Mouse (Mus musculus) forebrain, embryonic 10.5 days (tissue): ENCODE measurements around the gene Mrtfb. TPM values are rescaled to one million over a fixed set of nuclear protein-coding genes. Genes with fewer than 3 reads are reported as not detected.

Source experiments
- DNase-seq: peaks from one replicate; pipeline ENCODE4 v3.0.0-alpha.2; 2017; ENCODE audit warnings: low spot score; ENCODE audit errors: extremely low spot score
- H3K27ac ChIP-seq: fragments of 300-500 bp; sonication (generic); 2 replicates; pipeline ENCODE4 v1.5.1; 2016; ENCODE audit warnings: mild to moderate bottlenecking
- H3K27me3 ChIP-seq: fragments of 300-500 bp; sonication (generic); 2 replicates; pipeline ENCODE4 v1.6.1; 2016; ENCODE audit warnings: mild to moderate bottlenecking; ENCODE audit not compliant: poor library complexity, severe bottlenecking
- H3K36me3 ChIP-seq: fragments of 300-500 bp; sonication (generic); replicated peaks from 2 replicates; pipeline ENCODE4 v1.6.1; 2016; ENCODE audit warnings: mild to moderate bottlenecking, moderate library complexity
- H3K4me1 ChIP-seq: fragments of 300-500 bp; sonication (generic); 2 replicates; pipeline ENCODE4 v1.6.1; 2016
- H3K4me3 ChIP-seq: fragments of 300-500 bp; sonication (generic); 2 replicates; pipeline ENCODE4 v1.5.1; 2016; ENCODE audit warnings: mild to moderate bottlenecking, moderate library complexity
- H3K9me3 ChIP-seq: fragments of 300-500 bp; sonication (generic); 2 replicates; pipeline ENCODE4 v1.6.1; 2016; ENCODE audit warnings: mild to moderate bottlenecking, moderate library complexity
- WGBS: fragments of 180-500 bp; shearing (Covaris S2); methylation state at CpG from one replicate; pipeline ENCODE4 v1.1.7; 2016; 5-methylcytosine and 5-hydroxymethylcytosine counted together
- polyA plus RNA-seq: library from polyadenylated mRNA; unstranded; fragments of >200 nt; fragmentation: Nextera tagmentation; extraction: Ambion mirVana; gene quantifications from 2 replicates; pipeline ENCODE4 v1.2.1, GENCODE M21; 2016

The Mrtfb gene
- polyA plus RNA-seq, result 17.9 and 19.1 TPM in 2 replicates

DNA sequence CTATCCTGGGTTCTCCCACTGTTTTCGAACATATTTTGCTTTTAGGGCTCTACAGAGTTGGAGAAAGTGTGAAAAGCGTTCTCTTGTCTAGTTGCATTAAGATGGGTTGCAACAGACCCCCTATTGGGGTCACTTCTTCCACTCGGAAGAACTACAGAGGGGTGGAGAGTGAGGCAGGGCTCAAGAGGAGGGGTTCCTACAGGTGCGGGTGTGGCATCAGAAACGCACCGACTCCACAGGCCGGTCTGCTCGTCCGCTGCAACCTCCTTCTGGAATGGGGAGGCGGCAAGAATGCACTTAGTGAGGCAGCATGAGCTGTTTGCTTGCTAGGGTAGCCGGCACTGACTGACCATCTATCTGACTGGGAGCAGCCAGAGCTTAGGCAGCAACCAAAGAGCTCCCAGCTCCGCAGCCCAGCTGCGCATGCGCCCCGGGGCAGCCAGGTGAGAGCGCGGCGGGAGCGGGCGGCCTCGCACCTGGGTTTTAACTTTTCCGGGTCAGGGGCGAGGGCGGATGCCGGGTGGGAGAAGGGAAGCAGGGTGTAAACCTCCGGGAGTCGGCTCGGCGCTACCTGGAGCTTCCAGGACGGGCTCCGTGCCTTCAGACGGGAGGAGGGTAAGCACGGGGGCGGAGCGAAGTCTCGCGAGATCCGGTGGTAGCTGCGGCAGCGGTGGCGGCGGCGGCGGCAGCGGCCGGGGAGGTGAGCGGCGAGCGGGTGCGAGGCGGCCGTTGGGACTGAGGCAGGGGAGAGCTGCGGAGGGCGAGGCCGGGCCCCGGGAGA, at the start of gene Mrtfb:
TSS of gene Mrtfb (plus strand) at position 627 of the 781 bp plus-strand sequence.
- Histone ChIP-seq H3K36me3 (no peaks in the 10 kb centered on the region), H3K9me3 (no peaks in the 10 kb centered on the region), H3K4me3 (peak within 1 kb of the TSS; percentile 93), H3K27ac (peak within 1 kb of the TSS; percentile 98), H3K4me1 (peaks cover 21% of the 10 kb centered on the region), H3K27me3 (no peaks in the 10 kb centered on the region)
- DNase-seq, result peak; percentile 89
- WGBS, result 1% methylated on average over 43 of the region's 56 CpGs

DNA sequence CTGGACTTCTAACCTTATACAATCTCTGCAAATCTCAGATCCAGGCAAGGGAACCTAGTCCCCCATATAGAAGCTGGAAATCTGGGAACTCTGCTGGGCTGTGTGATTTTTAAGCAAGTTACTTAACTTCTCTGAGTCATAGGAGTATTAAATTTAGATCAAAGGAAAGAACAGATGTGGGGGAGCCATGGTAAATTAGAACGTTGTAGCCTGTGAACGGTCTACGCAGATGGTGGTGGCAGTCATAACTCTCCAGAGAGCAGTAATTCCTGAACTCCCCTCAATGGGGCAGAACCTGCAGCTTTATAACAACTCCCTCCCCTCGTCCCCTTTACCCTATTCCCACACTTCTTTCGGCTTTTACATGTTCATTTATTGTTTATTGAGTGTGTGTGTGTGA, 48.6 kb upstream of the Mrtfb start:
- Histone ChIP-seq H3K27ac (no peak overlapping the region), H3K36me3 (no peaks in the 10 kb centered on the region), H3K4me3 (no peak overlapping the region), H3K27me3 (no peaks in the 10 kb centered on the region), H3K9me3 (no peaks in the 10 kb centered on the region), H3K4me1 (peaks cover 15% of the 10 kb centered on the region)
- DNase-seq, result no peak
- WGBS, result 62% methylated on average over 5 of the region's 5 CpGs

DNA sequence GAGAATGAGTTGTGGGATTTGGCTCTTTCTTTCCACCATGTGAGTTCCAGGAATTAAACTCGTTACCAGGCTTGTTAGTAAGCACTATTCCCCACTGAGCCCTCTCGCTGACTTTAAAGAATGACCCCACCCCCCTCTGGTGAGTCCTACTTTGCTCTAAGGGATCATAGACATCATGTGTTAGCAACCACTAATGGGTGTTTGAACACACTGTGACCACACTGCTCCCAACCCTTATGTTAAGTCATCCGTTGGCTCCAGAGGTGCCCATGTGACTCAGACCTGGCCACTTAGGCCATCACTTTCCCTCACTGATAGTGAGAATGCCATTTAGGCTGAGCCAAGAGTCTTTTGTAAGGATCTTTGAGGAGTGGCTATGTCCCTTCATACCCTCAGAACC, 48.2 kb upstream of the Mrtfb start:
- no peaks in the 10 kb centered on the region for H3K9me3 ChIP-seq
- no peaks in the 10 kb centered on the region for H3K36me3 ChIP-seq
- no peak overlapping the region for H3K27ac ChIP-seq
- no peak overlapping the region for H3K4me3 ChIP-seq
- no peak for DNase-seq
- 20% methylated on average over 3 of the region's 3 CpGs for WGBS
- peaks cover 15% of the 10 kb centered on the region for H3K4me1 ChIP-seq
- H3K27me3 ChIP-seq, result no peaks in the 10 kb centered on the region

DNA sequence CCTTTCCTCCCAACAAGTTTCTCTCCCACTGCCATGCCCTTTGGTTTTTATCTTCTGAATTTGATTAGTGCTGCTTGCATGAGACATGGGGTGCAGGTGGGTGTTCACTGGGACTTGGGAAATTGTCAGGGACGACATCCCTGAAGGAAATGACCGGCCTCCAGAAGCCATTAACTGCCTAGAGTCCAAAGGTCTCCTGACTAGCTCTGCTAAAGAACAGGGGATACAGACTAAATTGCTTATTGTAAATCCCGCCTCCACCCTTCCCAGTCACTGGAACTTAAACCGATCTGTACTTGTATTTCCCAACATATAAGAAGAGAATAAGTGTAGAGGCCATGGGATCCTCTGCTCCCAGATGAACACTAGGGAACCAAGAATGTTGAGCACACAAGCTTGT, 43.5 kb upstream of the Mrtfb start:
- WGBS, result 79% methylated on average over 4 of the region's 4 CpGs
- no peak for DNase-seq
- H3K27ac ChIP-seq, result no peak overlapping the region

DNA sequence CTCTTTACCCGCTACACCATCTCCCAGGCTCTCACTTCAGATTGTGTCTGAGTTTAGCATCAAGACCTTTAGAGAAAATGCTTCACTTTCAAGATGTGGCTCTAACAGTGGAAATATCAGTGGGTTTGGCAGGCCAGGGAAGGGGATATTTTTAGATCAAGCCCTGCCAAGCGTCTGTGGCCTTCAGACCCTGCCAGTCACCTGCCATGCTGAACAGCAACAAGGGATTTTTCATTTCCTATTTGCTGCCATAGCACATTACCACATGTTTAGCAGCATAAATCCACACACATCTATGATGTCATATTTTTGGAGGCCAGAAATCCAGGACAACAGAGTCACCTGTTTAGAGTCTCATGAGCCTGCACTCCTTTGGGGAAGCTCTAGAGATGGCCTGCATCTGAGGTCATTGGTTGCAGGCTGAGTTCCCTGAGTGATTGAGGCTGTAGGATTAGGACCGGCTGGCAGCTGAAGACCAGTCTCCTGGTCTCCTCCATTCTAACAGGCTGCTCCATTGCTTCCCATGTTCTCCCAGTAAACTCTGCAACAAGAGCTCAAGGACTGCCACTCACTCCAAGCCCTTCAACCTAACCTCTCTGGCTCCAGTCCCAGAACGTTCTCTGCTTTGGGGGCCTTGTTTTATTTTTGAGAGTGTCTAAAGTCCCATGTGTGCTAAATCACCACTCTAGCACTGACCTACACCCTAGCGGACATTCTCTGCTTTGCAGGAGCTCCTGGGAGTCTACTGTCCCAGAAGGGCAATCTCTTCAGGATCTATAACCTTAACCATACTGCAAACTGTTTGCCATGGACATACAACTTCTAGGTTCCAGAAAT, 39.9 kb upstream of the Mrtfb start:
- Histone ChIP-seq H3K9me3 (no peaks in the 10 kb centered on the region), H3K27me3 (no peaks in the 10 kb centered on the region), H3K36me3 (no peaks in the 10 kb centered on the region), H3K4me3 (no peak overlapping the region), H3K27ac (no peak overlapping the region), H3K4me1 (no peaks in the 10 kb centered on the region)
- DNase-seq, result no peak
- 84% methylated on average over 5 of the region's 5 CpGs for WGBS

More for the DNA sequence above, 43.5 kb upstream of the Mrtfb start:
- H3K4me1 ChIP-seq, result peaks cover 4% of the 10 kb centered on the region; the same call in 1 of the 2 replicates
- H3K27me3 ChIP-seq, result no peaks in the 10 kb centered on the region
- H3K9me3 ChIP-seq, result no peaks in the 10 kb centered on the region
- H3K36me3 ChIP-seq, result no peaks in the 10 kb centered on the region
- no peak overlapping the region for H3K4me3 ChIP-seq

DNA sequence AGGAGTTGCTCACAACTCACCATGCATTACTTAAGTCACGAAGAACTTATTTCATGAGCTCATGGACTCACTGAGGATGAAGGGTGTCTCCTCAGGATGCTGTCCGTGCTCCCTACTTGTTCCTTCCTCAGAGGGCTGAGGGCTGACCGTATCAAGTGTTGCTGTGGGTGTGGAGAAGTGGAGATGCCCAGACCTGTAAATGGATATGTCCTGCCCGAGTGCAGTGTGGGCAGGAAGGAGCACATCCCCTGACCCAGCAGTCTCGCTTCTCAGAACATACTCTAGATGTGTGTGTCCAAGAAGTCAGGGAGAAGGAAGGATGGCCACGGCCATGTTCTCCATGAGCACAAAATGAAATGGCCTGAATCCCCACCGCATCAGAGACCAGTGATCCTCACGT, 38.3 kb upstream of the Mrtfb start:
- Histone ChIP-seq H3K4me1 (no peaks in the 10 kb centered on the region), H3K27me3 (no peaks in the 10 kb centered on the region), H3K9me3 (no peaks in the 10 kb centered on the region), H3K36me3 (no peaks in the 10 kb centered on the region), H3K27ac (no peak overlapping the region), H3K4me3 (no peak overlapping the region)
- WGBS, result 90% methylated on average over 8 of the region's 8 CpGs
- no peak for DNase-seq

DNA sequence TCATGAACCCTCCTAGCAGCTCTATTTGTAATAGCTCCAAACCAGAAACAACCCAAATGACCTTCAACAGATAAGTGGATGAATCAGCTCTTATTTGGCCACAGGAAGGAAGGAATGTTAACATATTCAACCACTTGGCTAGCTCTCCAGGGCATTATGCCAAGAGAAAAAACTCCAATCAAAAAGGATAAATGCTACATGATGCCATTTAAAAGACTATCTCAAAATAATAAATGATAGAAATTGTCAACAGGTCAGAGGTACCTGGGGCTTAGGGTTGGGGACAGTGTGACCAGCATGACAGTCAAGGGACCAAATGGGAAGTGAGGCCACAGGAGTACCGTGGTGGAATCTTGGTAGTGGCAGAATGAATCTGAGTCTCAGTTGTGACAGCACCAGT, 34.8 kb upstream of the Mrtfb start:
- H3K4me3 ChIP-seq, result no peak overlapping the region
- 85% methylated on average over 1 of the region's 1 CpGs for whole genome bisulfite sequencing
- H3K27ac ChIP-seq, result no peak overlapping the region
- no peaks in the 10 kb centered on the region for H3K27me3 ChIP-seq
- DNase-seq, result no peak
- no peaks in the 10 kb centered on the region for H3K9me3 ChIP-seq
- H3K36me3 ChIP-seq, result no peaks in the 10 kb centered on the region
- no peaks in the 10 kb centered on the region for H3K4me1 ChIP-seq

DNA sequence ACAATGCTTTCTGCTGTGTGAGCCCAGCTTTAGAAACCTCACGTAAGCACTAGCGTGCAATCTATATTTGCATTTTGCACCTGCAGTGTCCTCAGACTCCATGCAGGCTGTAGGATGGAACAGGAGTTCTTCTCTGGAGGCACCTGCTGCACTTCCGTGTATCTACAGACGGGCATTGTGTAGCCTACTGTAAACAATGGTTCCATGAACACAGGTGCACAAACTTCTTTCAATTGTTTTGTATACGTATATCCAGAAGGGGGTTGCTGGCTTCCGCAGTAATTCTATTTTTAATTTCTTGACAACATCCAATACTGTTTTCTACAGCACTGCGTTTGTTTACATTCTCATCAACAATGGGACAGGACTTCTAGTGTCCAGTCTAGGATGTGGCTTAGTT, 24.2 kb upstream of the Mrtfb start:
- no peaks in the 10 kb centered on the region for H3K9me3 ChIP-seq
- no peak for DNase-seq
- no peaks in the 10 kb centered on the region for H3K27me3 ChIP-seq
- no peak overlapping the region for H3K27ac ChIP-seq
- WGBS, result 88% methylated on average over 7 of the region's 7 CpGs
- H3K4me3 ChIP-seq, result no peak overlapping the region
- H3K36me3 ChIP-seq, result no peaks in the 10 kb centered on the region
- H3K4me1 ChIP-seq, result peaks cover 10% of the 10 kb centered on the region; the same call in 1 of the 2 replicates

DNA sequence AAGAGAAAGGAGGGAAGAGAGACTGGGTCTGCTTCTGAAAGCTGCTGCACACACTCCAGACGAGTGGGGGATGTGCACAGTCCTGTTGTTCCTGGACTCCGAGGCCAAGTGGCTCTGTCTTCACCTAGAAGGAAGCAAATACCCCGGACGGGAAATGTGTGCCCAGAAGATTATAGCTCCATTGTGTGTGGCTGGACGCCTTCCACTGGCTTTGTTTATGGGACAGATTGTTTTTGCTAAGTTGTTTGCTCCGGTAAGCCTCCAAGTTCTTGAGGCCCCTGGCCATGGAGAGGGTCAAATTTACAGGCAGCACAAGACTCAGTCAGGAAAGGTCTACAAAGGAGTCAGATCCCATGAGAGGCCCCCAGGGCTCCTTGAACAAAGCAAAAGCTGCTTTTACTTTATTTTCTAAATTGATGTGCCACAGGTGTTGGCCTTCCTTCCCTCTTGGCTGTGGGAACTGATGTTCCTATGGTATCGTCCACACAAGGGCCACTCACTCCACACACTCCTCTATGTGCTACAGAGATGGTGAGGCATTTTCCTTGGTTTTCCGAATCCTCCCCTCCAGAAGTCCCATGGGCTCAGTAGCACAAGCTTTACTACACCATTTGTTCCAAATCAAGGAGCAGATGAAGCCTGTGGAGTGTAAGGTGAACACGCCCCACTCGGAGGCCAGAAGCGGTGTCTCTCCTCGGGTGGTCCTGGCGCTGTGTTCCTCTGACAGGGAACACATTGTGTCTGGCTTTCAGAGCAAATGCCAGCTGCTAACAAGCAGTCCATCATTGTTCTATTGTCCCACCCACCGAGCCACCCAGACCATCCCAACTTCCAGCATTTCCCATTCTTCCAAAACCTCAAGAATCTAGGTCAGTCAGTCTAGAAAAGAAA, 23.1 kb upstream of the Mrtfb start:
- no peak for DNase-seq
- H3K27me3 ChIP-seq, result no peaks in the 10 kb centered on the region
- H3K9me3 ChIP-seq, result no peaks in the 10 kb centered on the region
- H3K4me1 ChIP-seq, result peaks cover 10% of the 10 kb centered on the region; the same call in 1 of the 2 replicates
- H3K4me3 ChIP-seq, result no peak overlapping the region
- 70% methylated on average over 14 of the region's 14 CpGs for WGBS
- peak overlapping the region; percentile 40; the same call in 1 of the 2 replicates for H3K27ac ChIP-seq
- H3K36me3 ChIP-seq, result no peaks in the 10 kb centered on the region

DNA sequence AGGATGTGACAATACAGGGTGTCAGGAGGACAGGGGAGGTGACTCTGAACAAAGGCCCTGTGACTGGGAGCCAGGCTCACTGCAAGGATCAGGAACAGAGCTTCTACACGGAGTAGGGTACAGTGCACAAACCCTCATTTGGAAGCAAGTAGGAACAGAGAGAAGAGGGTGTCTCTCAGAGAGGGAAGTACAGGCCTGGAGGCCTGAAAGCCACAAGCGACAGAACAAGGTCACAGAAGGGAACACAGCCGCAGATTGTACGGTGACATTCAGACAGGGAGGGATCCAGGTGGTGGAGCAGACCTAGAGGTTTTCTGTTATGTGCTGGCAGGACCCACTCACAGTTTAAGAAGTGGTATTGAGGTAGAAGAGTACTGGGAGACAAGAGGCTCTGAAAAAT, 17.2 kb upstream of the Mrtfb start:
- Histone ChIP-seq H3K9me3 (no peaks in the 10 kb centered on the region), H3K4me3 (no peak overlapping the region), H3K27me3 (no peaks in the 10 kb centered on the region), H3K27ac (no peak overlapping the region), H3K4me1 (no peaks in the 10 kb centered on the region), H3K36me3 (no peaks in the 10 kb centered on the region)
- no peak for DNase-seq
- WGBS, result 84% methylated on average over 4 of the region's 4 CpGs

DNA sequence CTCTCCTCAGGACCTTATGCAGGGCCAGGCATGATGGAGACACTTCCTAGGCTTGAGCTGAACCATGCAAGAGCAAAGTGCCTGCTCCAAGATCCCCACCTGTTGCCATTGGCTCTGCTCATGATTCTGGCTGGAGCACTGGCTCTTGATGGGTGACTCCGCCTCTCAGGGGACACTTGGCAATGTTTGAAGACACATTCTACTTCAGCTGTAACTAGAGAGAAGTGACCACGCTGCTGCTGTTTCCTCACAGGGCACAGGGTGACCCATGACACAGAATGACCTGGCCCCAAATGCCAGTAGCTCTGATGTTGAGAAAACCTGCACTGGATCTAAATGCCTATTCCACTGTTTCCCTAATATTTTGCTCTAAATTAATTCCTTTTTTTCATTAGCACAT, 16.7 kb upstream of the Mrtfb start:
- no peak overlapping the region for H3K27ac ChIP-seq
- no peak overlapping the region for H3K4me3 ChIP-seq
- H3K36me3 ChIP-seq, result no peaks in the 10 kb centered on the region
- H3K9me3 ChIP-seq, result no peaks in the 10 kb centered on the region
- WGBS, result 80% methylated on average over 2 of the region's 2 CpGs
- H3K27me3 ChIP-seq, result no peaks in the 10 kb centered on the region
- no peak for DNase-seq
- no peaks in the 10 kb centered on the region for H3K4me1 ChIP-seq

DNA sequence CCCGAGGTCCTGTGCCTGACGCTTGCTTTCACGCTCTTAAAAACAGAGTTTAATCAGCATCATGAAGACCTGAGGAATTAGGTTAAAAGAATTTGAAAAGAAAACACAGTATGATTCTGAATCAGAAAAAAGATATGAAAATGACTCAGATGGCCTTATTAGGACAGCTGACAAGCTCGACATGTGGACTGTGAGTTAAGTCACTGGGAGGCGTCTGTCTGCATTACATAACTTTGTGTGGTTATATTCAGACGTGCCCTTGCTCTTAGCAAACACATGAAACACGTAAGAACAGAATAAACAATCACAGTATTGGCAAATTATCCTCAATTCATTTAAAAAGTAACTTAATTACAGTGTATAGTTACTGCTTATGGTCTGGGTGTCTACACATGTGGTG, 16.0 kb upstream of the Mrtfb start:
- Histone ChIP-seq H3K4me1 (no peaks in the 10 kb centered on the region), H3K27ac (no peak overlapping the region), H3K27me3 (no peaks in the 10 kb centered on the region), H3K9me3 (no peaks in the 10 kb centered on the region), H3K4me3 (no peak overlapping the region), H3K36me3 (no peaks in the 10 kb centered on the region)
- WGBS, result 83% methylated on average over 7 of the region's 7 CpGs
- no peak for DNase-seq
